Mouse (Mus musculus): Measurements from ENCODE around the gene Lyzl4. TPM values are rescaled to one million over a fixed set of nuclear protein-coding genes. Genes with fewer than 3 reads are reported as not detected.

The Lyzl4 gene
- not detected for polyA plus RNA-seq (2017; shearing (Covaris generic))

- ATAC-seq = peak; percentile 33
Observed at GRCm38 (mm10) chr9:121642001-121642400, at the start of gene Lyzl4. TSS of gene Lyzl4 (minus strand) at chr9:121642096.

- ATAC-seq = no peak
Observed at GRCm38 (mm10) chr9:121690734-121691133, 48.8 kb upstream of the Lyzl4 start.

- no peak for ATAC-seq
Observed at GRCm38 (mm10) chr9:121690200-121690651, 48.3 kb upstream of the Lyzl4 start.

GRCm38 (mm10) chr9:121684702-121685101 lies 42.8 kb upstream of the Lyzl4 start:
- no peak for ATAC-seq

GRCm38 (mm10) chr9:121682037-121682680 lies 40.3 kb upstream of the Lyzl4 start:
- ATAC-seq = peak; percentile 88

GRCm38 (mm10) chr9:121681191-121681590 lies 39.3 kb upstream of the Lyzl4 start:
- ATAC-seq = no peak

GRCm38 (mm10) chr9:121679549-121679948 lies 37.7 kb upstream of the Lyzl4 start:
- no peak for ATAC-seq

- no peak for ATAC-seq
Observed at GRCm38 (mm10) chr9:121677476-121677875, 35.6 kb upstream of the Lyzl4 start.

- peak; percentile 19 for ATAC-seq
Observed at GRCm38 (mm10) chr9:121677069-121677468, 35.2 kb upstream of the Lyzl4 start.

- ATAC-seq = peak; percentile 17
Observed at GRCm38 (mm10) chr9:121675556-121675955, 33.7 kb upstream of the Lyzl4 start.

GRCm38 (mm10) chr9:121675011-121675410 lies 33.1 kb upstream of the Lyzl4 start:
- ATAC-seq = peak; percentile 93

GRCm38 (mm10) chr9:121673716-121674115 lies 31.8 kb upstream of the Lyzl4 start:
- ATAC-seq = no peak

GRCm38 (mm10) chr9:121672311-121672710 lies 30.4 kb upstream of the Lyzl4 start:
- ATAC-seq = no peak

GRCm38 (mm10) chr9:121671300-121671699 lies 29.4 kb upstream of the Lyzl4 start:
- no peak for ATAC-seq

- peak; percentile 67 for ATAC-seq
Observed at GRCm38 (mm10) chr9:121669348-121669791, 27.5 kb upstream of the Lyzl4 start.

GRCm38 (mm10) chr9:121667822-121668221 lies 25.9 kb upstream of the Lyzl4 start:
- no peak for ATAC-seq

- ATAC-seq = no peak
Observed at GRCm38 (mm10) chr9:121666957-121667630, 25.2 kb upstream of the Lyzl4 start.

GRCm38 (mm10) chr9:121664104-121664503 lies 22.2 kb upstream of the Lyzl4 start:
- no peak for ATAC-seq

- ATAC-seq = no peak
Observed at GRCm38 (mm10) chr9:121663467-121663866, 21.6 kb upstream of the Lyzl4 start.

- ATAC-seq = no peak
Observed at GRCm38 (mm10) chr9:121659791-121660190, 17.9 kb upstream of the Lyzl4 start.

GRCm38 (mm10) chr9:121658248-121658647 lies 16.4 kb upstream of the Lyzl4 start:
- ATAC-seq = no peak

- ATAC-seq = no peak
Observed at GRCm38 (mm10) chr9:121657143-121657542, 15.2 kb upstream of the Lyzl4 start.

- ATAC-seq = no peak
Observed at GRCm38 (mm10) chr9:121656322-121656721, 14.4 kb upstream of the Lyzl4 start.

GRCm38 (mm10) chr9:121653668-121654067 lies 11.8 kb upstream of the Lyzl4 start:
- no peak for ATAC-seq

Measured in CD4-positive, CD25-positive, alpha-beta regulatory T cell, adult 4 months (primary cell).